Mouse (Mus musculus): ENCODE data around the gene Svop. TPM values are rescaled to one million over a fixed set of nuclear protein-coding genes. Genes with fewer than 3 reads are reported as not detected.
A peak's percentile ranks its signal among the peaks of the same experiment; 100 is the strongest.

Svop gene
- polyA plus RNA-seq, 1 experiment from 2014 or later, result 102 TPM

- peak overlapping the region; percentile 84 for H3K4me3 ChIP-seq (replicated peaks; ENCODE audit: low read length)
- WGBS, result under 1% methylated on average over 87 of the region's 87 CpGs
- no peaks in the 10 kb centered on the region for H3K36me3 ChIP-seq (ENCODE audit: control insufficient read depth, insufficient read depth)
- peaks cover 9% of the 10 kb centered on the region for H3K4me1 ChIP-seq (replicated peaks; ENCODE audit: control insufficient read depth, insufficient read depth, low read length)
- ATAC-seq, result peak; percentile 99
- no peaks in the 10 kb centered on the region for H3K27me3 ChIP-seq (replicated peaks; ENCODE audit: control insufficient read depth, insufficient read depth, low read length)
- peak overlapping the region; percentile 91 for H3K4me2 ChIP-seq (ENCODE audit: low read length)
- H3K9me3 ChIP-seq (ENCODE audit: control insufficient read depth, low read length), result no peaks in the 10 kb centered on the region
- H3K9ac ChIP-seq (replicated peaks; ENCODE audit: low read depth, low read length), result peak overlapping the region; percentile 59
- H3K27ac ChIP-seq (ENCODE audit: low read length), result peak overlapping the region; percentile 25
These were observed 39.5 kb upstream of the Svop start for GRCm38 (mm10) chr5:114130698-114131520.

- H3K36me3 ChIP-seq (ENCODE audit: control insufficient read depth, insufficient read depth), result no peaks in the 10 kb centered on the region
- WGBS, result 1% methylated on average over 26 of the region's 29 CpGs
- peak within 1 kb of the TSS; percentile 59 for H3K9ac ChIP-seq (replicated peaks; ENCODE audit: low read depth, low read length)
- H3K4me1 ChIP-seq (replicated peaks; ENCODE audit: control insufficient read depth, insufficient read depth, low read length), result peaks cover 9% of the 10 kb centered on the region
- ATAC-seq, result peak; percentile 22
- H3K27ac ChIP-seq (ENCODE audit: low read length), result peak within 1 kb of the TSS; percentile 25
- H3K9me3 ChIP-seq (ENCODE audit: control insufficient read depth, low read length), result no peaks in the 10 kb centered on the region
- H3K27me3 ChIP-seq (replicated peaks; ENCODE audit: control insufficient read depth, insufficient read depth, low read length), result no peaks in the 10 kb centered on the region
- peak within 1 kb of the TSS; percentile 84 for H3K4me3 ChIP-seq (replicated peaks; ENCODE audit: low read length)
- H3K4me2 ChIP-seq (ENCODE audit: low read length), result peak within 1 kb of the TSS; percentile 91
These were observed 38.8 kb upstream of the Svop start, which contains the start of gene Ung for GRCm38 (mm10) chr5:114130211-114130605. TSS of gene Ung (plus strand) at chr5:114130386.

GRCm38 (mm10) chr5:114129550-114130210 is 38.3 kb upstream of the Svop start:
- H3K4me1 ChIP-seq (replicated peaks; ENCODE audit: control insufficient read depth, insufficient read depth, low read length), result peaks cover 9% of the 10 kb centered on the region

GRCm38 (mm10) chr5:114127374-114128349 is 36.3 kb upstream of the Svop start, which contains the start of gene Alkbh2:
TSS of gene Alkbh2 (minus strand) at chr5:114128218.
- WGBS, result 1% methylated on average over 69 of the region's 69 CpGs
- ATAC-seq, result peak; percentile 6

More at GRCm38 (mm10) chr5:114129550-114130210, 38.3 kb upstream of the Svop start:
- H3K9me3 ChIP-seq (ENCODE audit: control insufficient read depth, low read length), result no peaks in the 10 kb centered on the region
- H3K27me3 ChIP-seq (replicated peaks; ENCODE audit: control insufficient read depth, insufficient read depth, low read length), result no peaks in the 10 kb centered on the region
- H3K27ac ChIP-seq (ENCODE audit: low read length), result no peak overlapping the region
- H3K4me2 ChIP-seq (ENCODE audit: low read length), result peak overlapping the region; percentile 91
- H3K4me3 ChIP-seq (replicated peaks; ENCODE audit: low read length), result peak overlapping the region; percentile 84
- no peak overlapping the region for H3K9ac ChIP-seq (replicated peaks; ENCODE audit: low read depth, low read length)
- 76% methylated on average over 15 of the region's 15 CpGs for WGBS
- H3K36me3 ChIP-seq (ENCODE audit: control insufficient read depth, insufficient read depth), result no peaks in the 10 kb centered on the region
- no peak for ATAC-seq

GRCm38 (mm10) chr5:114126499-114127244 is 35.3 kb upstream of the Svop start:
- no peak for ATAC-seq
- peaks cover 7% of the 10 kb centered on the region for H3K36me3 ChIP-seq (ENCODE audit: control insufficient read depth, insufficient read depth)
- WGBS, result 88% methylated on average over 7 of the region's 7 CpGs
- H3K4me2 ChIP-seq (ENCODE audit: low read length), result peak overlapping the region; percentile 95; the same call in 1 of the 2 replicates
- no peak overlapping the region for H3K27ac ChIP-seq (ENCODE audit: low read length)
- peak overlapping the region; percentile 71; the same call in 1 of the 2 replicates for H3K4me3 ChIP-seq (replicated peaks; ENCODE audit: low read length)
- H3K27me3 ChIP-seq (replicated peaks; ENCODE audit: control insufficient read depth, insufficient read depth, low read length), result no peaks in the 10 kb centered on the region
- H3K9ac ChIP-seq (replicated peaks; ENCODE audit: low read depth, low read length), result no peak overlapping the region
- peaks cover 5% of the 10 kb centered on the region for H3K4me1 ChIP-seq (replicated peaks; ENCODE audit: control insufficient read depth, insufficient read depth, low read length)
- no peaks in the 10 kb centered on the region for H3K9me3 ChIP-seq (ENCODE audit: control insufficient read depth, low read length)

More at GRCm38 (mm10) chr5:114127374-114128349, 36.3 kb upstream of the Svop start, which contains the start of gene Alkbh2:
- Histone ChIP-seq H3K27ac (ENCODE audit: low read length) (peak within 1 kb of the TSS; percentile 74), H3K4me1 (replicated peaks; ENCODE audit: control insufficient read depth, insufficient read depth, low read length) (peaks cover 9% of the 10 kb centered on the region), H3K4me3 (replicated peaks; ENCODE audit: low read length) (peak within 1 kb of the TSS; percentile 71), H3K27me3 (replicated peaks; ENCODE audit: control insufficient read depth, insufficient read depth, low read length) (no peaks in the 10 kb centered on the region), H3K36me3 (ENCODE audit: control insufficient read depth, insufficient read depth) (0 out of 2 replicates have a peak, but pooled peaks cover 2% of the 10 kb centered on the region), H3K9ac (replicated peaks; ENCODE audit: low read depth, low read length) (peak within 1 kb of the TSS; percentile 79), H3K9me3 (ENCODE audit: control insufficient read depth, low read length) (no peaks in the 10 kb centered on the region), H3K4me2 (ENCODE audit: low read length) (peak within 1 kb of the TSS; percentile 95)

GRCm38 (mm10) chr5:114126008-114126407 is 34.6 kb upstream of the Svop start:
- ATAC-seq, result no peak
- H3K27me3 ChIP-seq (replicated peaks; ENCODE audit: control insufficient read depth, insufficient read depth, low read length), result no peaks in the 10 kb centered on the region
- no peak overlapping the region for H3K4me3 ChIP-seq (replicated peaks; ENCODE audit: low read length)
- no peak overlapping the region for H3K9ac ChIP-seq (replicated peaks; ENCODE audit: low read depth, low read length)
- no peak overlapping the region for H3K4me2 ChIP-seq (ENCODE audit: low read length)
- H3K4me1 ChIP-seq (replicated peaks; ENCODE audit: control insufficient read depth, insufficient read depth, low read length), result no peaks in the 10 kb centered on the region; the same call in 1 of the 2 replicates
- H3K9me3 ChIP-seq (ENCODE audit: control insufficient read depth, low read length), result no peaks in the 10 kb centered on the region
- 94% methylated on average over 3 of the region's 3 CpGs for WGBS
- H3K27ac ChIP-seq (ENCODE audit: low read length), result no peak overlapping the region
- H3K36me3 ChIP-seq (ENCODE audit: control insufficient read depth, insufficient read depth), result peaks cover 14% of the 10 kb centered on the region

GRCm38 (mm10) chr5:114119806-114120205 is 28.4 kb upstream of the Svop start:
- Histone ChIP-seq H3K9ac (replicated peaks; ENCODE audit: low read depth, low read length) (no peak overlapping the region), H3K27me3 (replicated peaks; ENCODE audit: control insufficient read depth, insufficient read depth, low read length) (no peaks in the 10 kb centered on the region), H3K27ac (ENCODE audit: low read length) (no peak overlapping the region), H3K9me3 (ENCODE audit: control insufficient read depth, low read length) (no peaks in the 10 kb centered on the region), H3K4me2 (ENCODE audit: low read length) (no peak overlapping the region), H3K4me1 (replicated peaks; ENCODE audit: control insufficient read depth, insufficient read depth, low read length) (no peaks in the 10 kb centered on the region), H3K4me3 (replicated peaks; ENCODE audit: low read length) (no peak overlapping the region), H3K36me3 (ENCODE audit: control insufficient read depth, insufficient read depth) (peaks cover 27% of the 10 kb centered on the region)
- 92% methylated on average over 4 of the region's 4 CpGs for WGBS
- ATAC-seq, result no peak

- 80% methylated on average over 7 of the region's 7 CpGs for WGBS
- Histone ChIP-seq H3K27me3 (replicated peaks; ENCODE audit: control insufficient read depth, insufficient read depth, low read length) (no peaks in the 10 kb centered on the region), H3K4me2 (ENCODE audit: low read length) (no peak overlapping the region), H3K36me3 (ENCODE audit: control insufficient read depth, insufficient read depth) (peaks cover 27% of the 10 kb centered on the region), H3K4me1 (replicated peaks; ENCODE audit: control insufficient read depth, insufficient read depth, low read length) (no peaks in the 10 kb centered on the region), H3K4me3 (replicated peaks; ENCODE audit: low read length) (no peak overlapping the region), H3K9me3 (ENCODE audit: control insufficient read depth, low read length) (no peaks in the 10 kb centered on the region), H3K9ac (replicated peaks; ENCODE audit: low read depth, low read length) (no peak overlapping the region), H3K27ac (ENCODE audit: low read length) (no peak overlapping the region)
- no peak for ATAC-seq
These were observed 25.2 kb upstream of the Svop start for GRCm38 (mm10) chr5:114116586-114116985.

All from forebrain, embryonic 16.5 days (tissue).